Mouse (Mus musculus): Measurements from ENCODE around the gene Gprin1.

Gene Gprin1

GRCm38 (mm10) chr13:54760164-54760795, 10.6 kb upstream of the Gprin1 start:
- DNase-seq (ENCODE audit: low spot score), result no peak

- no peak for DNase-seq (ENCODE audit: low spot score)
Measured at GRCm38 (mm10) chr13:54759496-54759895, 9.8 kb upstream of the Gprin1 start.

DNA sequence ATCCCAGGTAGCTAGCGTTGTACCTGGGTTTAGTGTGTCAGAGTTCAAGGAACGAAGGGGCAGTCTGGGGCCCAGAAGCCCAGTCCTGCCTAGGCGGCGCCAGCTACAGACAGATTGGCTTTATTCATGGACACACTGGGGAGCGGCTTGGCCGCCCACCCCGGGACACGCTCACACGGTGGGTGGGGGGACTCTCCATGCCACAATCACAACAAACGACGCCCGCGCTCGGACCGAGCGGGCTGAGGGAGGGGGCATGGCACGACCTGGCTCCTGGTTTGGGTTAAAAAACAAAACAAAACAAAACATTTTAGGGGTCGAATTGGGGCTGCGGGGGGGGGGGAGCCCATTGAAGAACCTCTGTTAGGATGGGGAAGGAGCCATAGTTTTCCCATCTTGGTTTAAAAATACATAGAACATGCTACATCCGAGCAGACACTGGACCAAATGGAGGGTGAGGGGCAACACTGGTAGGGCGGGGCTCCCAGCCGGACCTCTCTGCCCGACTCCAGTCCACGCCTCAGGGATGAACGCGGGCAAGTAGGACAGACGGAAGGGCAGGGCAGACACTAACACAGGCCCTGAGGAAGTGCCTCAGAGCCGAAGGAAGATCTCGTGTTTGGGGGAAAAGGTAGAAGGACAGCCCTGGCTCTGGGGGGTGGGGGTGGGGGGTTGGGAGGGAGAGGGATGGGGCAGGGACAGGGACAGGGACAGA, 9.2 kb upstream of the Gprin1 start:
- DNase-seq (ENCODE audit: low spot score), result no peak

DNA sequence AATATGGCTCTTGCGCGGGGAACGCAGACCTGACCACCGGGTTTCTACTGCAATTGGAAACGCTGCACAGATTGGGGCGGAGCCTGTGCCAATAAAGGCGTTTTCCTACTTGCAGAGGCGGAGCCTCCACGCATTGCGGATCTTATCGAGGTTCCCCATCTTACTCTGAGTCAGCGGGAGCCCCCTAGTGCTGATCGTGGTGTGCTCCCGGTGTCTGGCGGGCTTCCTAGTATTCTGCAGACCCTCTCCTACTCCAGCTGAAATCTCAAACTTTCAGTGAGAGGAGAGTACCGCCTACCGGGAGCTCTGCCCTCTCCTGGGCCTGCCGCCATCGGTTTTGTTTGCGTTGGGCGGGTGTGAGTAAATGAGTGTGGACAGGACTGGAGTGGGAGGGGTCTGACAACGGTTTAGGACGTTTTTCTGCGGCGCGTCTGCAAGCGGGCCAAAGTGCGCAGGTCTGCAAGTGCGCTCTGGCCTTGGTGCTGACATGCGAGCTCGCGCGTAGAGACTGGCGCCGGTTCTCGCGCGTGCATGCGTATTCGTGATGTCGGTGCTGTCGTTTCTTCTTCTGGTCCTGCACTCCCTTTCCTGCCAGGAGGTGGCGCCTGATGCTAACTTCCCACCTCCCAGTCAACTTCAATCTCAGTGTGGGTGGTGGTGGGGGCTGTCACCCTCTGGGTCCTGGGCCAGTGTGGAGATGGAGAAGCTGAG, 8.5 kb upstream of the Gprin1 start:
- DNase-seq (ENCODE audit: low spot score), result peak; percentile 95

DNA sequence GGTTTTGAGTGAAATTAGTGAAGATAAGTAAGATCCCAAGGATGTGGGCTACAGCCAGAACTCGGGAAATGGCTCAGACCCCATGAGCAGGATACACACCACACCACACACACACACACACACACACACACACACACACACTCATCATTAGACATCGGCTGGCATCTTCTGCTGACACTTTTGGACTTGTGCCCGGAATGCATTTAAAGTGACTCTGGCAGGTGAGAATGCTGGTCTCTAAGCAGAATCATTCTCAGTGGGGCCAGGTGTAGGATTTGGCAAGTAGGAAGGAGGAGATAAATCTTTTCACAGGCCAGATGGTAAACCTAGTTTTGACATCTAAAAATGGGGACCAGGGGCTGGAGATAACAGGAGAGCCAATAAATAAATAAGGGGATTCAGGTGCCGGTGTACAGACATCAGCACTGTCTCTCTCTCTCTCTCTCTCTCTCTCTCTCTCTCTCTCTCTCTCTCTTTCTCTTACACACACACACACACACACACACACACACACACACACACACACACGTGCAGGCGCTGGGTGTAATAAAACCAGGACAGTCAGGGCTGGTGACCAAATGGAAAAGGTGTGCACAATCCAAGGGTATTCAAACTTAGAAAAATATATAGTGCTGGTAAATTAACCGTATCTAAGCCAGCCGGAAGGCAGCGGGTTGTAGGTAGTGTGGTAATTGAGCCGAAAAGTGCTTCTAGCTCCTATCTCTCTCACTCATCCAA, 7.6 kb upstream of the Gprin1 start:
- no peak for DNase-seq (ENCODE audit: low spot score)

GRCm38 (mm10) chr13:54756156-54756712, 6.6 kb upstream of the Gprin1 start:
- no peak for DNase-seq (ENCODE audit: low spot score)

GRCm38 (mm10) chr13:54755201-54755830, 5.6 kb upstream of the Gprin1 start:
- no peak for DNase-seq (ENCODE audit: low spot score)

DNA sequence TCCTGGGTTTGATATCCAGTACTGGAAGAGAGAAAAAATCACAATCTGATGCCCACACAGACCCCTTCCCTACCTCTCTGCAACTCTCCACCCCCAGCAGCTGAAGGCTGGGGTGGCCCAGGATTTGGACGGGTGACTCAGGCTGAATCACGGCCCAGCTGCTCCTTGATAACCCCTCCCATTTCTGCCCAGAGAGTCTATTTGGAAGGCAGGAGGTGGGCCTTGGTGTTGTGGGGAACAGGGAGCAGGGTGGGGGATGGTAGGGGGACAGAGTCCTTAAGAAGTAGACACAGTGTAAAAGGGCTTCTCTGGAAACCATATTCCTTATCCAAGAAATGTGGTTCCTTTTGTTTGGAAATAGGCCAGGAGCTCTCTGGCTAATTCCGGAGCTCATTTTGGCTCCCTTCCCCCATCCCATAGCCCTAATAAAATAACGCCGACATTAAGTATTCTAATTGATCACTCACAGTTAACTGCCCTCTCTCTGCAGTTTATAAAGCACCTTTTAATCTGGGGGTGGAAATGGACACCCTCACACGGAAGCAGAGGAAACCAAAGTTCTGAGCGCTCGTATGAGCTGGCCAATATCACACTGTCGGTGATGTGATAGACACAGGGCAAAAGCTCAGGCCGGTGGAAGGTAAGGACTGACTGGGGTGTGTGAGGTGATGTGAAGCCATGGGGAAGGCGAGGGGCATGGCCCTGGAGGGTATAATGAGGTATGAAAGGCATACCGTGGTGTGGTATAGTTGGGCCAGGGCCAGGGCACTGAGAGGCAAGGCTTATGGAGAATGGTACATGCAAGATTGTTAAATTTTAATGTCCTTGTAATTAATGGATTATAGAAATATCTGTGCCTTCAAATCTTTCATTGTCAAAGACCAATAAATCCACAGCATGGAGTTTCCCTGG, 4.8 kb upstream of the Gprin1 start:
- DNase-seq (ENCODE audit: low spot score), result no peak

DNA sequence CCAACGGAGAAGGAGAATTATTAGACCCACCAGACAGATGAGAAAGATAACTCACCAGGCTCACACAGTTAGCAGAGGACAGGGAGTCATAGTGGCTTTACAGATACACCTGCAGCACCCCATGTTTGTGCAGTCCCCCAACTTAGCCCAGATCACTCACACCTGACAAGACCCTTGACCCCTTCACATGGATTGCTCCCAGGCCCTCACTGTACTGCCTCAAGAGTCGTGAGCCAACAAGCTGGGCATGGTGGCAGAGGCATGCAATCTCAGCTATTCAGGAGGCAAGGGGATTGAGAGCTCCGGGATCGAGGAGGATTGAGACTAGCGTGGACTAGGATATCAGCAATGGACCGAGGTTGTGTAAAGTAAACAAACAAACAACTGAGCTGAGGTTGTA, 4.1 kb upstream of the Gprin1 start:
- DNase-seq (ENCODE audit: low spot score), result no peak

DNA sequence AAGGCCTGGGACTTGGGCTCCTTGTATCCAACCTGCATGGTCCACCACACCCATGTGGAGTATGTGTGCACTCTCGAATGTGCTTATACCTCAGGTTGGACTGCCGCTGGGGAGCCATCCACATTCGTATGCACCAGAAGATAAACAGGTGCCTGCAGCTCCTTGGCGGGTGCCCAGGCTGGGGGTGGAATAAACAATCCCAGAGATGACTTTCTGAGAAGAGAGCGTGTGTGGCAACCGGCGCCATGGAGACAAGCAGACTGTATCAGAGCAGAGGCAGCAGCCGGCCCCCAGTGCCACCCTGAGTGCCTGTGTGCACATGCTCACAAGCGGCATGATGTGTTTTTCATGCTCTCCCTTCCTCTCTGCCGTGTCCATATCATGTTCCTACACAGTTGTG, 3.0 kb upstream of the Gprin1 start:
- no peak for DNase-seq (ENCODE audit: low spot score)

DNA sequence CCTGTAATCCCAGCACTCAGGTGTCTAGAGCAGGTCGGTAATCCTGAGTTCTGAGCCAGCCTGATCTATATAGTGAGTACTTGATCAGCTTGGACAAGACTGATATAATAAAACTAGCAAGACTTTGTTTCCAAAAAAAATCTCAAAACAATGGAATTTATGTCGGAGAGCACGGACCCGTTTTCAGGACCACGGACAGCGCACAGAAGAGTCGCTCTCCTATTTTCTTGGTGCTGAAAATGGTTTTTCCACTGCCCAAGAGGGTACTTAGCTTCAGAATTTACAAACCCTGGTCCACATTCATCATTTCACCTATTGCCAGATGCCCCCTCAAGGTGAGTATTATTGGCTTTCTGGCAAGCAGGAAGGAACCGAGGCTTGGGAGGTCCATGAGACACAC, 1.0 kb upstream of the Gprin1 start:
- peak; percentile 74 for DNase-seq (ENCODE audit: low spot score)

DNA sequence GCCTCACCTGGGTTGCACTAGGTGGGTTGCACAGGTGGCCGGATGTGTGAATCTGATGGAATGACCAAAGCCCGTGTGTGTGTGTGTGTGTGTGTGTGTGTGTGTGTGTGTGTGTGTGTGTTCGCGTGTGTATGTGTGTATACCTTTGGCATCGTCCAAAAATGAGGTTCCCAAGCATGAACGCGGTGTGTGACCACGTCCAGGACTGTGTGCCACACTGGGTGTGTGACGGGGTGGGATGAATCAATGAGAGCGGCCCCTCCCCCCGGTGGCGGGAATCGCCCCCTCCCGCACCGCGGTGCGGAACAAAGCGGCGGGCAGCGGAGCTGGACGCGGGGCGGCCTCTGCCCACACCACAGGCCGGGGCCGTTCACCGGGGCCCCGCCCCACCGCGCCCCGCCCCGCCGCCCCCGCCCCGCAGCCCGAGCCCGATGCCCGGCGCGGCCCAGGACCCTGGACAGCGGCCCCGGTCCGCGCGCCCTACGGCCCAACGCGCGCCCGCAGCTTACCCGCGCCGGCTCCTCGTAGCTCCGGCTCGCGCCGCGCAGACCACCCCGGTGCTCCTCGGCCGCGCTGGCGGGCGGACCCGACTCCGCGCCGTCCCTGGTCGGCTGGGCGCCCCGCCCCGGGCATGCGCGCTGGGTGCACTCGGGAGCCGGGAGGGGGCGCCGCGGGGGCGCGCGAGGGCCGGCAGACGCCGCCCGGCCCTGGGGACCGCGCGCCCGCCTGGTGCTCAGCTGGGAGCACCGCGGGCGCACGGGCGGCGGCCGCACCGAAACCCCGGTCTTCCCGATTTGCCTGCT, 412 bp downstream of the Gprin1 start:
- peak; percentile 75 for DNase-seq (ENCODE audit: low spot score)

GRCm38 (mm10) chr13:54748721-54749060, 983 bp downstream of the Gprin1 start:
- DNase-seq (ENCODE audit: low spot score), result no peak

- no peak for DNase-seq (ENCODE audit: low spot score)
Measured at GRCm38 (mm10) chr13:54748190-54748589, 1.5 kb downstream of the Gprin1 start.

DNA sequence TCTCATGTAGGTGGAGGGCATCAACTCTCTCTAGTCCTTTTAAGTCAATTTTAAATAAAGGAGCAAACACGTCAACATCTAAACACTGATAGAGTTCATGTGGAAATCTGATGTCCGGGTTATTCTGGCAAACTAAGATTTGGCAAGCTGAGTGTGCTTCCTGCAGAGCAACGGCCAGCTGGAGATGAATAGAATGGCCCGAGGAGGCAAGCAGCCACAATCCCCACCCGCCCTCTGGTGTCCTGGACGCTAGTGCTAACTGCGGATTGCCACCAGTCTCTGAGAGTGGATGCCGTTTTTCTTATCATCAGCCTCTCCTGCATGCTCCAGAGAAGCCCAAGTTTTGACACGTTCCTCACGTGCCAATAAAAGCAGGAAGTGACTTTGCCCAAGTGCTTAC, 2.8 kb downstream of the Gprin1 start:
- DNase-seq (ENCODE audit: low spot score), result no peak

DNA sequence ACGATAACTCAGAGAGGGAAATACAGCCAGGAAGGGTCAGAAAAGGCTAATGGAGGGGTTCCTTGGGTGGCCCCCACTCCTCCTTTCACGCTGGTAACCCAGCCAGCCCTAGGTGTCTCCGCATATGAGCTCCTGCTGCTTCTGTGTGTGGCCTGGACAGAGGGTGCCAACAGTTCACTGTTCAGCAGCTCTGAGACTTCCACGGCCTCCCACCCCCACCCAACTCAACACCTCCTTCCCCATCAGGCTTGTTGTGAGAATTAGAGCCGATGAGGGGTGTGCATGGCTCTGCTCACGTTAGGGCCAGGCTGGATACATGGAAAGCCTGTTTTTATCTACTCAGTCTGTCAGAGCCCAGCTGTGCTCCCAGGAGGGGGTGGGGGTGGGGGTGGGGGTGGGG, 3.6 kb downstream of the Gprin1 start:
- no peak for DNase-seq (ENCODE audit: low spot score)

DNA sequence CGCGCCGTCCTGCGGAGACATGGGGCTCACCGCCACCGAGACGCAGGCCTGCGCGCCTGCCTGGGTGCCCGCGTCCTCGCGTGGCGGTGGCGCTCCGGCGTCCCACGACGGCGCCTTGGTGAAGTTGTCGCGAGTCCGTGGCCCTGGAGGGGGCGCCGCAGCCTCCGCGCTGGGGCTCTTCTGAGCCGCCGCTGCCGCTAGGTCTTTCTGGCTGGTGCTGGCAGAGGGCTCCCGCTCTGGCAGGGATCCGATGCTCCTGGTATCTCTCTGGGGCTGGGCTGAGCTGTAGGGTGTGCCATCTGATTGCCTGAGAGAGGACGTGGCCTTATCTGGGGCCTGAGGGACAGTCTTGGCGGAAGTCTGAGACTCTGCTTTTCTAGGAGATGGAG, 11.5 kb downstream of the Gprin1 start:
- DNase-seq (ENCODE audit: low spot score), result no peak

- DNase-seq (ENCODE audit: low spot score), result peak; percentile 64
Measured at GRCm38 (mm10) chr13:54737488-54738212, 12.0 kb downstream of the Gprin1 start.

DNA sequence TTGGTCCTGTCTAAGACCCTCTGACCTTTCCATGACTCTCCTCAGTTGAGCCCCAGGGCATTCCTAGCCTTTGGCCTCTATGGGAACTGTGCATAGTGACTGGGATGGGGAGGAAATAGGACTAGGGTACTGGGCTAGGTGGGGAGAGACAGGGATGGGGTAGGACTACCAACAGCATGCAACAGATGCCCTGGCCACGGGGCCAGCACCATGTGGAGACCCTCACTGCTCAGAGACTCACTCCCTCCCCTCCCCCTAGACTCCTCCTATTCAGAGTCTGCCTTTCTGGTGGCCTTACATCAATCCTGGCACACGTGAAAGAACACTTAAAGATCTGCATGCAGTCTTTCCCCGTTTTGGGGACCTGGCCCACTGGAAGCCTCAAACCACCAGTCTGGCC, 12.7 kb downstream of the Gprin1 start:
- DNase-seq (ENCODE audit: low spot score), result no peak

Data from embryo, embryonic 10.5 days (tissue).